Mouse (Mus musculus) heart, postnatal 36 days (tissue): ENCODE data around the gene Rhbdl3. TPM values are rescaled to one million over a fixed set of nuclear protein-coding genes. Genes with fewer than 3 reads are reported as not detected.
"Not testable (repeated sequence)": the region's sequence is repeated elsewhere in the genome, so short reads cannot be mapped to it uniquely, and the experiment has no call there.

ENCODE experiments used
- DNase-seq, 2 experiments: peaks; one replicate each; pipeline ENCODE4 v3.0.0; 2021 to 2022
- intact Hi-C: fragments of 180-260 bp; cut with DNase I; formaldehyde crosslinking; loops from one replicate; pipeline ENCODE4 v1.15.1; 2025
- total RNA-seq, 2 experiments: library from RNA; stranded (reverse); gene quantifications; 2 replicates each; pipeline ENCODE4 v1.2.3; 2021

The Rhbdl3 gene
- total RNA-seq, 2 experiments from 2014 or later: 7.2 to 7.9 TPM

DNA sequence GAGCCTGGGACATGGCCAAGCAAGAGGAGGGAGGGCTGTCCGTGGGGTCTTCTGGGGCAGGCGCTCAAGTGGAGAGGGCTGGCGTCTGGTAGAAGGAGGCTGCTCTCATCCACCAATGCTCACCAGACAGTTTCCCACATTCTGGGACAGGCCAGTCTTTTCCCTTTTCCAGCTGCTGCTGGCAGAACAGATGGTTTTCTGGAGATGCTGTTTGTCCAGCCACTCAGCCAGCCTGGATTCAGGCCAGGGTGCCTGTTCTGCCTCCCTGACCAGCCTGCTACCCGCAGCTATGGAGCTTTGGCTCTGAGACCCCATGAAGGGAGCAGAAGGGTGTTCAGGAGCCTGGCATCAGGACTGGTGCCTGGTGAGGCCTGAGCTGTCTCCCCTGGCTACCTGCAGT, 10.6 kb downstream of the Rhbdl3 start:
- DNase-seq: no peak
- intact Hi-C loops: no loop called here

DNA sequence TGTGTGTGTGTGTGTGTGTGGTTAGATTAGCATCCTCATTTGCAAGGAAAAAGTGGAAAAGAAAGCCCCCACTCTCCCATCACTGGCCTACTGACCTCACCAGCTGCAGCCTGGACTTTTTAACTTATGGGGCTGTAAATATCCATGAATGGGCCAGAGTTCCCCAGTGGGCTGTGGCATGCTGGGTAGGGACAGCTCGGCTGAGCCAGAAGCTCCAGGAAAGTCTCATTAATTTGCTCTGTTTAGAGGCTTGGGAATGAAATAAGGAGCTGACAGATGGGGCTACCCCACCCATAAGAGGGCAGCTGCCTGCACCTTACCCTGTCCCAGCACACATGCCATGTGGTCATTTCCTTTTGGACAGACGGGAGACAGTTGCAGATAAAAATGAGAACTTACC, 11.3 kb downstream of the Rhbdl3 start:
- no peak for DNase-seq
- intact Hi-C loops: no loop called here

DNA sequence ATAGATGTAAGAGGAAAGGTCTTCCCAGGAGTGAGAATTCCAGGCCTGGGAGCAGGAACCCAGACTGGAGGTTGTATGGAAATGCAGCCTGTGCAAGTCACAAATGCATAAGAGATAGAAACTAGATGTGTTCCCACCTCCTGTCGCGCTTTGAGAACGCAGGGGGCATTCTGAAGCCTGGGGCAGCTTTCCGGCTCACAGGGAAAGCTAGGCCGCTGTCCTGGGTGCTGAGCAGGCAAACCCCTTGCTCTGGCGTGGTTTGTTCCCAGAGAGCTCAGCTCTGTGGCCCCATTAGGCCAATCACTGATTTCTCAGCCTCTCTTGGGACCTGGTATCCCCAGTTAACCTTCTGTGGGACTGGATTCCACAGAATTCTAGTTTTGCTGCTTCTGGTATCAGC, 11.9 kb downstream of the Rhbdl3 start:
- no peak for DNase-seq
- intact Hi-C loops: no loop called here

DNA sequence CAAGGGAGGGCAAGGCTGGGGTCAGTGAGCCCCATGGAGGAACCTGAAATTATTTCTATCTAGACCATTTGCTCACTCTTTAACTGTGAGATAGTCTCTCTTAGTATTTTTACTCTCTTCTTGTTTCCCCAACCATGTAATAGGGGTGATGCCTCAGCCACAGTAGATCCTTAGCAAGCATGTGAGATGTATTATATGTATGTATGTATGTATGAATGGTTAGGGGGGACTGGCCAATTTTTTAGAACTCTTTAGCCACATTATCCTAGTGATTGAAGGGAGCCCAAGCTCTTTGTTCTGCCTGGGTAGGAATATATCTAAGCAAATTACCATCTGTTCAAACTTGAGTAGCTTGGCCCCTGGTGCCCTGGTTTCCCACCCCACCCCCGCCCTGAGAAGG, 12.8 kb downstream of the Rhbdl3 start:
- DNase-seq: no peak
- intact Hi-C loops: no loop called here

DNA sequence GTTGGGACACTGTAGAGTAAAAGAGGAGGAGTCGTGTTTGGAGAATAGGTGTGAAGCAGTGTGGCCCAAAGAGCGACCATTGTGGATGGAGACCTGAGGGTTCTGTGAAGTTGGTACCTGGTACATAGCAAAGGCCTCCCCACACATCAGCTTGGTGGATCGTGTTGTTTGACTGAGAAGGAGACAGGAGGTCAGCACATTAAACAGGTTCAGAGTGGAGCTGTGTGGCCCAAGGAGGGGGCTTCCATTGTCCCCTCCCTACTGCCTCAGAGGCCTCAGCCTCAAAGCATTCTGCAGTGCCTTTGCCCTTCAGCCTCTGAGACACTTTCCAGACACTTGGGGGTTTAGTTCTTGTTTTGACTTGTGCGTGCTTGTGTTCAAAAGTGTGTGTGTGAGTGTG, 13.2 kb downstream of the Rhbdl3 start:
- intact Hi-C loops: no loop called here
- DNase-seq: no peak

DNA sequence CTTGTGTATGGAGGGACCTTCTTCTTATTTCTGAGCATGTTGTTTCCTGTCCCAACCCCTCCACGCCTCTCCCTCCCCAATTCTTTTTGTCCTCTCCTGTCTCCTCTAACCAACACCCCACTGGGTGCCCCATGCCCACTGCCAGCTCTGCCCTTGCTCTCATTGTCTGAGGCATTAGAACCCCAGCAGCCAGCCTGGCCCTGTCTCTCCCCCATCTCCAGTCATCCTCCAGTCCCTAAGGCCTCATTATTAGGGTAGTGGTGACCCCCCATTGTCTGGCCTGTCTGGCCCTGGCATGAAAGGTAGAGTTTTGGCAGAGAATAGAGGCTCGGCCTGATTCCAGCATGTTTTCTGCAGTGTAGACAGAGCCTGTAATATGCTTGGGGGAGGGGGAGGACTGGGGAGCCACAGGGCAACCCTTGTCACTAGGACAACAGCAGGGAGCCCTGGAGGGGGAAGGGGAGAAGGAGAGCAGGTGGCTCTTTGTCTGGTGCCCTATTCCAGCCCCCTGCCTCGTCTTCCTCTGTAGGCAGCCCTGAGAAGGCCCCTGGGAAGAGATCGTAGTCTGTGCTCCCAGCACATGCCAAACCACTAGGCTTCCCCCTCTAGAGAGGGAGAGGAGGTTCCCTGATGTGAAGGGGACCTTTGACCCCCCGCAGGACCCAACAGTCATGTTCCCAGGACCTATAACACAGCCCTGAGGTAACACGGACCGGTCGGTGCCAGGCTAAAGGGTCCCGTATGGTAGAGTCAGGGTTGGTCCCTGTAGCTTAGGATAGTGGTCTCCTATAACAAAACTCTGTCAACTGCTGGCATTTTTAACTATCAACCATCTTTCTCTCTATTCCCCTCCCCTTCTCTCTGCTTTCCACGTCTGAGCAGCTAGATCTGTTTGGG, 15.3 kb downstream of the Rhbdl3 start:
- intact Hi-C loops: no loop called here
- DNase-seq: no peak

DNA sequence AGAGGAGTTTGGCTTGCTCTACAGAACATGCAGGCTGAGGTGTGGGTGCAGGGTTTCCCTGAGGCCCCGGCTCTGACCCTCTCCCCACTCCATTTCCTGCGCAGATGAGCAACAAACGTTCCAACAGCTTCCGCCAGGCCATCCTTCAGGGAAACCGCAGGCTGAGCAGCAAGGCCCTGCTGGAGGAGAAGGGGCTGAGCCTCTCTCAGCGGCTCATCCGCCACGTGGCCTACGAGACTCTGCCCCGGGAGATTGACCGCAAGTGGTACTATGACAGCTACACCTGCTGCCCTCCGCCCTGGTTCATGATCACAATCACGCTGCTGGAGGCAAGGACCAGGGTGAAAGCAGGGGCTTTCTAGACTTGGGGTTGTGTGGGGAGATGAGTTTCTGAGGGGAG, 22.5 kb downstream of the Rhbdl3 start:
- no peak for DNase-seq
- intact Hi-C loops: no loop called here

DNA sequence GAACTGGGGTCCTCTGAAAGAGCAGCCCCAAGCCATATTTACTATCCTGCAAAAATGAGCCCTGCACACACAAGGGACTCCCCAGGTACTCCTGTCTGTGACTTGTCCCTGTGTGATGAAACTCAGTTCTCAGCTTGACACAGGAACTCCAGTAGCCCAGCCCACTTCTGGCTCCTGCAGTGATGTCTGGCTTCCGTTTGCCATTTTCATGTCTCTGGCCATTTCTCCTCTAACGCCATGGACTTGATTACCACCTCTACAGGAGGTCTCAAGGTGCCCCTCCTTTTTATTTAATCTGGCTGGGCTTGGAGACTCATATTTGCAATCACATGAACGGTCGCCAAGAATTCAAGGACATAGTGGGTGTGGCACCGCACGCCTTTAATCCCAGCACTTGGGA, 23.9 kb downstream of the Rhbdl3 start:
- no peak for DNase-seq
- intact Hi-C loops: no loop called here

DNA sequence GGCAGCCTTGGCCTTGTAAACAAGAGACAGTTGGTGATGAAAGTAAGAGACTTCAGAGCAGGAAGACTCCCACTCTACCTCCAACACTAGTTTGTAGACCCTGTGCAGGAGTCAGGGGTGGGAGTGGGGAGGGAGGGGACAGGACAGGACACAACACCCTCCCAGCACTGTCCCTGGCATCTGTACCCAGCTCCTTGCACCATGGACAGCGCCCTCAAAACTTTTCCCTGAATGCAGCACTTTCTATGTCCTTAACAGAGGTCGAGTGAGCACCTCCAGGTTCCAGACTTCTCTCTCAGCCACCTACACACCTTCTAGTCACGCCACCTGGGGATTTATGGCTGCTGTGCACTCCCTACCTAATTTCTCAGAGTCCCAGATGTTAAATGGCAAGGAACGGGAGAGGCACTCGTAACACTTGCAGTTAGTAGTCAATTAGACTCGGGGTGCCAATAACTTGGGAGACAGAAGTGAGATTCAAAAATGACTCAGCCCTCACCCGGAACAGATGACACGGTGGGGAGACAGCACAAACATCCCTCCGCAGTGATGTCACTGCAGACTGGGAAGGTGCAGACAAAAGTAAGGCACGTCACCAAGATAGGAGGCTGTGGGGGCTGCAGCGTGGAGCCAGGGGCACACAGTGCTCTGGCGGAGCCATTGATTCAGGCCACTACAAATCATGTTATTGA, 32.1 kb downstream of the Rhbdl3 start:
- intact Hi-C loops: no loop called here
- DNase-seq: no peak

DNA sequence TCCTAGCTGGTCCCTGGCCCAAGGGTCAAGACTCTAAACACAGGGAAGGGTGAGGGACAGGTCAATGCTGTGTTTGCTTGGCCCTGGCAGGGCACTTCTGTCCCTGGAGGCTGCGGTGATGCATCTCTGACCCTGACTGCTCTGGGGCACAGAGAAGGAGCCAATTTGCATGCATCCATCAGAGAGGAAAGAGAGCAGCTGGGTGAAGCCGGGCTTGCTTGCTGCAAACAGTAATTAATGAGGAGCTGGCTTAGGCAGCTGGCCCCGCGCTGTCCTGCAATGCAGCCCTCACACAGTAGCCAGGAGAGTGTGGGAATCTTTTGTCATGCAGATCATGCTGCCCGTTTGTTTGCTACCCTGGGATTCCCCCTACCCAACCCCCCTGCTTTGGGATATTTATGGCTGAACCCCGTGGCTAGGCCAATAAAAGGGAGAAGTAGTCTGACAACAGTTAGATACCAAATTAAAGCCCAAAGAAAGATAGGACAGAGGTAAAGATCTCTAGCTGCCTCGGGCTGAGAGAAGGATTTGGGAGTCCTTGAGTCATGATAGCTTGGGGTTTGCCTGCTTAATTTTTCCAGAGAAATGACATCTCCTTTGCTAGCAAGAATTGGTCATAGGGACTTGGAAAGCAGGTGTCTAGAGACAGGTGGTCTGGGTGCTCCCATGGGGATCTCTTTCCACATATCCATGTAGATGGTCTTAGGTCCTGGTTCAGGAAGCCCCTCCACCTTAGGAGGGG, 35.1 kb downstream of the Rhbdl3 start:
- no peak for DNase-seq
- intact Hi-C loops: no loop called here

DNA sequence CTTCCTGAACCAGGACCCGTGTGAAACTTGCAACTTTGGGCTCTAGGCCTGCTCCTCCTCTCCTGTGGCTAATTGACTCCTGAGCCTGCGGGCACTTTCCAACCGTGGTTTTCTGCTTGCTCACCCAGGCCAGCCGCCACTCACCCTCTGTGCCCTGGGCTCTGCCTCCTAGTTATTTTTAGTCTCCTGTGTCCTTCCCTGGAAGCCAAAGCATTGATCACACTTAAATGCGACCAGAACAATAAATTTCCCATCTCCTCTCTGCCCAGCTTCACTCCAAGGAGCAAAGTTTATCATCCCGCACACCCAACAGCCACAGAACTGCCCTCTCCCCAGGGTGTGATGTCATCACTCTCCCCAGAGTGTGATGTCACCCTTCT, 35.6 kb downstream of the Rhbdl3 start:
- intact Hi-C loops: no loop called here

DNA sequence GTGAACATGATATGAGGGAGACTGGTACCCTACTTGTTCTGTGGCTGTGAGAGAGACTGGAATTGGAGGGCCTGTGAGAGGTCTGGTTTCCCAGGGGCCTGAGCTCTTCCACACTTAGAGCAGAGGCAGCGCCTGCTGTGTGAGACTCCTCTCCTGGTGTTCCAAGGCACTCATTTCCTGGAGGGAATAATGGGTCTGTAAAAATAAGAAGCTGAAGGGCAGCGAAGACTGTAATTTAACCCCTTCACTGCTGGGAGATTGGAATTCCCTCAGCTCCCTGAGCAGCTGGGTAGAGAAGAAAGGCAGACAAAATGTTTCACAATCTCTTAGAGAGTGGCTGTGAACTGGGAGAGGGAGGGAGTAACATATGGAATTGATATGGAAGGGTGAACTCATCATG, 41.8 kb downstream of the Rhbdl3 start:
- no peak for DNase-seq
- intact Hi-C loops: no loop called here

More for the DNA sequence above, 35.6 kb downstream of the Rhbdl3 start:
- DNase-seq: peak; percentile 9 to 11

DNA sequence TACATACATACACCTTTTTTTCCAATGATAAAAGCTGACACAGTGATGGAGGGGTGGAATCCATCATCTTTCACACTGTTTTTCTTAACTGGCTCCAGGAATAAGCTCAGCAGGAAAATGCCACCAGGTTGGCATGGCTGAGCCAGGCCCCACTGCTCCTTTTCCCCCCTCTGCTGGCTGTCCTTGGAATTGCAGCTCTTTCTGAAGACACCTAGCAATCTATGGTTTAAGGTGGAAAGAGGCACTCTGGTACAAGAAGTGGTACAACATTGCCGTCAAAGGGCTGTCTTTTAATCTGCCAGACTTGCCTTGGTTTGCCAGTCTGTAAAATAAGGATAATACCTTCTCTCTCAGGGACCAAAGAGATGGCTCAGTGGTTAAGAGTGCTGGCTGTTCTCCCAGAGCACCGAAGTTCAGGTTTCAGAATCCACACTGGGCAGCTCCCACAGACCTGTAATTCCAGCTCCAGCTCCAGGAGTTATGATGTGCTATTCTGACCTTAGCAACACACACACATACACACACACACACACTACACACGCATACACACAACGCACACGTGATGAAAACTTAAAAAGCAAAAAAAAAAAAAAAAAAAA, 51.2 kb downstream of the Rhbdl3 start:
- intact Hi-C loops: loop anchor here (1.0 to 5.0 kb wide), 2 partner anchors 50 to 65 kb away; partner anchors contain the start of gene Rhbdl3
- peak; percentile 82 to 92 for DNase-seq

DNA sequence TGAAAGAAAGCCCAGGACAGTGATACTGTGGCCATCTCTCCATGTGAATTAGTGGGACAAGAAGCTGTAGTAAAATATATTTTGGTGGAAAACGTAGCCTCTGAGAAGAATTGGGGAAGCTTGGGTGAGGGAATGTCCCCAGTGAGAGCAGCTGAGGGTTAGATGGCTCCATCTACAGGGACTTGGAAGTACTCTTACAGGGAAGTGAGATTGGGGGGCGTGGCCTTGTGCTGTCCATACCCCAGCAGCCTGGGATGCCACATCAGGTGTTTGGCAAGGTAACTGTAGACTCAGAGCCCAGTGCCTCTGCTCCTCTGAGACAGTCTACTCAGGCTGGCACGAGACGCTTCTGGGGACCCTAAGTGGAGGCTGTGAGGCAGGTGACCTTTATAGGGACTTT, 54.1 kb downstream of the Rhbdl3 start:
- intact Hi-C loops: loop anchor here (5.0 kb wide), 1 partner anchor 53 kb away; the partner anchor contains the start of gene Rhbdl3
- peak; percentile 2 to 13 for DNase-seq

DNA sequence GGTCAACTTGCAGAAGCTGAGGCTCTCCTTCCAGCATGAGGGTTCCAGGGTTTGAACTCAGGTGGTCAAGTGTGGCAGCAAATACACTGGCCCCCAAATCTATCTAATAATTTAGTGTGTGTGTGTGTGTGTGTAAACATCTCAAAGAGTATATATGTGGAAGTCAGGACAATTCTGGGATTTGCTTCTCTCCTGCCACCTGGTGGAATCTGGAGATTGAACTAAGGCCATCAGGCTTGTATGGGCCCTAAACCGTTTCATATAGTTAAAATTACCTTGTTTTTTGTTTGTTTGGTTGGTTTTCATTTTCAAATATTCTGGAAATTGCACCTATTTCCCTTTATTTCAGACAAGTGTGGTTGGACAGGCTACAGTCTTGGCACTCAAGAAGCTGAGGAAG, 68.2 kb downstream of the Rhbdl3 start:
- intact Hi-C loops: no loop called here
- no peak for DNase-seq

DNA sequence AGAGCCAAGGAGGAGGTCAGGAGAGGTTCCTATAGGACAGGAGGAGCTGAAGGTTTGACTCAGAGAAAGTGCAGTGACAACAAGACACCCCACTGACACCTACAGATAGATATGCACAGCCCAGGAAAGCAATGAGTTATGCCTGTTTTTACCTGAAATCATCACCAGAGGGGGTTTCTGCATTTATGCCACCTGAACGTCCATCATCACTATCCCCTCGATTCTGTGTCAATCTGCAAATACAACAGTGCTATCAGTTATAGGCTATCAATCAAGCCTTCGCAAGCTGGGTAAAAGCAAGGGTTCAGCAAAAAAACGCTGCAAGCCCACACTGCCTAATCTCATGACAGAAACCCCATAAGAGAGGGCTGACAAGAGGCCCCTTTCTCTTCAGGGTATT, 75.9 kb downstream of the Rhbdl3 start:
- intact Hi-C loops: no loop called here

DNA sequence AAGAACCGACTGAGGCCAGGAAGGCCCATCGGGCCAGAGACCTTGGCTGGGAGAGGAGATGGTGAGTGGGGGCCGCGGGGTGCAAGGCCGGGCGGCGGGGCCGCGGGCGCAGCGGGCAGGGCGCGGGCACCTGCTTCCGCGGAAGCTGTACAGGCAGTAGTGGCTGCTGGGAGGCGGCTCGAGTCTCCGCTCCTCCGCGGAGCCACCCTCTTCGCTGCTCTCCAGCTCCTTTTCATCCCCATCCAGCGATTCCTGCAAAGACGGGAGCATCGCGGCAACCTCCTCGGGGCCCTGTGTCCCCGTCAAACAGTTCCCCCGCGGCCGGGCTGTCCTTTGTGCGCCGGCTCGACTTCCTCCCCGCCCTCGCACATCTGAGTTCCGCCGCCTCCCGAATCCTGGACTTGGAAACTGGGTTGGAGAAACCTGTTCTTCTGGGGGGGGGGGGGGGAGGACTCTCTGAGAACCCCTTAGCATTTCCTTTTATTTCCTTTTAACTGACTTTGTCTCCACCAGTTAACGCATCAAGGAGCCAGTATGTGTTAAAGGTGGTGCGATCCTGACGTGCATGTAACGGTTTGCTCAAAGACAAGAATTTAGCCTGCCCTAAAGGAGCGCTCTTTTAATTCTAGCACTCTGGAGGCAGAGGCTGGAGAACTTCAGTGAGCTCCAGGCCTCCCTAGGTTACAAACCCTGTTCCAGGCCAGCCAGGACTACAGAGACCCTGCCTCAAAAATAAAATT, 77.2 kb downstream of the Rhbdl3 start, which contains the start of gene 5730455P16Rik:
Gene 5730455P16Rik (minus strand): TSS at position 323 of the 740 bp plus-strand sequence.
- intact Hi-C loops: no loop called here
- peak; percentile 84 to 85 for DNase-seq

More for the DNA sequence above, 75.9 kb downstream of the Rhbdl3 start:
- no peak for DNase-seq

DNA sequence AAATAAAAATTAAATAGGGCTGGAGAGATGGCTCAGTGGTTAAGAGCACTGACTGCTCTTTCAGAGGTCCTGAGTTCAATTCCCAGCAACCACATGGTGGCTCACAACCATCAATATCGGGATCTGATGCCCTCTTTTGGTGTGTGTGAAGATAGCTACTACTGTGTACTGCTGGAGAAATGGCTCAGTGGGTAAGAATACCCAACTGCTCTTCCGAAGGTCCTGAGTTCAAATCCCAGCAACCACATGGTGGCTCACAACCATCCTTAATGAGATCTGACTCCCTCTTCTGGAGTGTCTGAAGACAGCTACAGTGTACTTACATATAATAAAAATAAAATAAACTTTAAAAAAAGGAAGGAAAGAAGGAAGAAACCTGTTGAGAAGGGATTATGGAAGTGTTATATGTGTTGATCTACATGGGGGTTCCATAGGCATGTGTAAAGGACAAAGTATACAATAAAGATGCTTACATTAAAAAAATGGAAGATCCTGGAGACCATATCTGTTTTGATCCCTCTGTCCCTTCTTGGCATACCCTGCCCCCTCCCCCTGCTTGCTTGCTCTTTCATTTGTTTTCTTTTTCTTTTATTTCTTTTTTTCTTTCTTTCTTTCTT, 77.8 kb downstream of the Rhbdl3 start:
- DNase-seq, intact Hi-C loops: not testable (repeated sequence)

DNA sequence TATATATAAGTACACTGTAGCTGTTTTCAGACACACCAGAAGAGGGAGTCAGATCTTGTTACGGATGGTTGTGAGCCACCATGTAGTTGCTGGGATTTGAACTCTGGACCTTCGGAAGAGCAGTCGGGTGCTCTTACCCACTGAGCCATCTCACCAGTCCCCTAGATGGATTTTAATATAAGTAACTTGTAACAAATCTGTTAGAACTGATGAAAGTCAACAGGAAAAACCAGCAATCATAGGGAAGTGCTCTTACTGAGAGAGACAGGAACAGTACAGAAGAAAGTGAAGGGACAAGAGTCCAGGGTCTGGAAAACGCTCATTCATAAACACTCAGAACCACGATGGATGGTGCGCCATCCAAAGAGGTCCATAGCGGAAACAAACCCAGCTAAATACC, 78.5 kb downstream of the Rhbdl3 start:
- DNase-seq, intact Hi-C loops: not testable (repeated sequence)
